Comparison of ENCODE assay signal across 13 mouse cellular contexts in genomic region chr3:100924065-100924732, GRCm38 (mm10). TPM values are rescaled to one million over a fixed set of nuclear protein-coding genes. Genes with fewer than 3 reads are reported as not detected.
DNase-seq lines count a peak whose midpoint lies in the region; ATAC-seq and TF ChIP-seq lines count a peak whose summit lies in the region.
"Had no signal": no experiment of that assay in that cellular context is flagged by ENCODE, and none has a peak within 500 bp of the region (broad histone marks: within the 10 kb centered on the region; RNA-seq: fewer than 3 reads in every experiment).

No protein-coding gene starts in this region.

- H3K9ac ChIP-seq in heart, embryonic 15.5 days: no peak overlapping the region
- no peak overlapping the region for H3K9ac ChIP-seq in liver, embryonic 11.5 days (ENCODE audit: low read depth, low read length)
- H3K9ac ChIP-seq: liver, embryonic 12.5 days had no signal

- 69% methylated on average over 6 of the region's 6 CpGs for WGBS in heart, embryonic 15.5 days
- WGBS in liver, embryonic 11.5 days: 77% methylated on average over 6 of the region's 6 CpGs

- no peaks in the 10 kb centered on the region for H3K9me3 ChIP-seq in heart, embryonic 15.5 days (replicated peaks)
- no peaks in the 10 kb centered on the region for H3K9me3 ChIP-seq in liver, embryonic 11.5 days (ENCODE audit: control insufficient read depth, low read length)
- H3K9me3 ChIP-seq: liver, embryonic 12.5 days had no signal

- peak; percentile 33 for DNase-seq in gastrocnemius, adult 18-20 months (ENCODE audit: low spot score)
- DNase-seq in gastrocnemius, postnatal 36 days: no peak
- peak; percentile 9 to 25 for DNase-seq in left cerebral cortex, adult 18-20 months (ENCODE audit: low spot score in 2 of 2)
- DNase-seq in left cerebral cortex, adult 2 months (ENCODE audit: extremely low spot score in 1 of 2, low spot score in 2 of 2): no peak
- peak; percentile 13 for DNase-seq in MN1 (ENCODE audit: low spot score)
- no peak for DNase-seq in kidney, postnatal 10 days
- no peak for DNase-seq in liver, embryonic 11.5 days (ENCODE audit: low spot score)
- DNase-seq: kidney, postnatal 14 days; retina, postnatal 1 day; thymus, postnatal 4 days had no signal

- peaks cover 10% of the 10 kb centered on the region for H3K36me3 ChIP-seq in heart, embryonic 15.5 days
- no peaks in the 10 kb centered on the region; the same call in 1 of the 2 replicates for H3K36me3 ChIP-seq in liver, embryonic 11.5 days (ENCODE audit: control insufficient read depth, insufficient read depth, low read length)

- no peak for TF ChIP-seq CTCF in left cerebral cortex, adult 2 months (IDR thresholded peaks at IDR 0.05)

- H3K4me1 ChIP-seq in heart, embryonic 15.5 days (replicated peaks): peaks cover 18% of the 10 kb centered on the region
- H3K4me1 ChIP-seq in liver, embryonic 11.5 days (replicated peaks; ENCODE audit: control insufficient read depth, insufficient read depth, low read length): peaks cover 10% of the 10 kb centered on the region

- no peak overlapping the region for H3K27ac ChIP-seq in left cerebral cortex, adult 2 months
- H3K27ac ChIP-seq in heart, embryonic 15.5 days: no peak overlapping the region
- no peak overlapping the region for H3K27ac ChIP-seq in liver, embryonic 11.5 days (ENCODE audit: low read depth, low read length)
- H3K27ac ChIP-seq: liver, embryonic 12.5 days had no signal

- no peak for ATAC-seq in heart, embryonic 15.5 days (replicated peaks; ENCODE audit: insufficient number of reproducible peaks, insufficient read depth, low FRiP score, low read depth)
- ATAC-seq in liver, embryonic 11.5 days (replicated peaks; ENCODE audit: low FRiP score): no peak
- ATAC-seq: liver, embryonic 12.5 days had no signal

- 0 out of 2 replicates have a peak overlapping the region, but pooled peaks have one; percentile 69 for H3K4me2 ChIP-seq in heart, embryonic 15.5 days
- no peak overlapping the region for H3K4me2 ChIP-seq in liver, embryonic 11.5 days
- H3K4me2 ChIP-seq: liver, embryonic 12.5 days had no signal

- intact Hi-C loops in gastrocnemius, postnatal 36 days (cut with DNase I): loop anchor here (10.0 kb wide), 1 partner anchor 439 kb away; the partner anchor contains the start of gene Tent5c
- intact Hi-C loops in left cerebral cortex, adult 2 months (cut with DNase I): no loop called here

- H3K4me3 ChIP-seq in left cerebral cortex, adult 2 months: no peak overlapping the region
- H3K4me3 ChIP-seq in heart, embryonic 15.5 days: no peak overlapping the region
- no peak overlapping the region for H3K4me3 ChIP-seq in liver, embryonic 11.5 days (ENCODE audit: low read depth, low read length)
- H3K4me3 ChIP-seq: erythroblast, embryonic 14.5 days; liver, embryonic 12.5 days had no signal

- no peaks in the 10 kb centered on the region for H3K27me3 ChIP-seq in heart, embryonic 15.5 days
- no peaks in the 10 kb centered on the region for H3K27me3 ChIP-seq in liver, embryonic 11.5 days (replicated peaks; ENCODE audit: control insufficient read depth, insufficient read depth, low read length)
- H3K27me3 ChIP-seq: liver, embryonic 12.5 days had no signal

RNA-seq across cellular contexts. Expression of gene Trim45, which starts 2.2 kb away (rescaled TPM):
- total RNA-seq in gastrocnemius, adult 18-20 months (2021): 1 to 10 TPM; 4.9 to 6.8 TPM
- 1 to 10 TPM; 3.9 to 4.3 TPM for total RNA-seq in gastrocnemius, postnatal 36 days (2021)
- 10 to 100 TPM; 11.3 to 11.7 TPM for total RNA-seq in left cerebral cortex, adult 18-20 months (2021)
- 10 to 100 TPM; 11.7 to 11.9 TPM for total RNA-seq in left cerebral cortex, adult 2 months (2021)
- polyA plus RNA-seq in heart, embryonic 15.5 days (2015; fragmentation: Nextera tagmentation; extraction: Ambion mirVana): 3.4 and 4.6 TPM in 2 replicates
- polyA plus RNA-seq in liver, embryonic 11.5 days (2014; fragmentation: Nextera tagmentation; extraction: Ambion mirVana): 1.3 and 2.1 TPM in 2 replicates

RNA-seq across cellular contexts. Expression of gene Ttf2, which starts 45.3 kb away (rescaled TPM):
- total RNA-seq in gastrocnemius, adult 18-20 months (2021): 1 to 10 TPM; 2.8 to 3.2 TPM
- total RNA-seq in gastrocnemius, postnatal 36 days (2021): 1 to 10 TPM; 3.6 to 3.8 TPM
- 1 to 10 TPM; 1.3 to 1.5 TPM for total RNA-seq in left cerebral cortex, adult 18-20 months (2021)
- 1 to 10 TPM; 1.0 to 1.3 TPM for total RNA-seq in left cerebral cortex, adult 2 months (2021)
- polyA plus RNA-seq in heart, embryonic 15.5 days (2015; fragmentation: Nextera tagmentation; extraction: Ambion mirVana): 8.2 and 10.8 TPM in 2 replicates
- polyA plus RNA-seq in liver, embryonic 11.5 days (2014; fragmentation: Nextera tagmentation; extraction: Ambion mirVana): 22.3 and 23.2 TPM in 2 replicates

Comparison
In these comparisons a context has a peak if more than half of its experiments do, and no peak if none do; other contexts are left out.
1. DNase-seq: peak in gastrocnemius, adult 18-20 months (single experiment), left cerebral cortex, adult 18-20 months (2 of 2) and MN1 (single experiment); none in gastrocnemius, postnatal 36 days (0 of 2), left cerebral cortex, adult 2 months (0 of 2), kidney, postnatal 10 days (single experiment) and liver, embryonic 11.5 days (single experiment).